Mouse (Mus musculus) heart, adult 8-10 months (tissue): ENCODE measurements around the gene Dlg1. TPM values are rescaled to one million over a fixed set of nuclear protein-coding genes. Genes with fewer than 3 reads are reported as not detected.

ENCODE experiments used
- DNase-seq: peaks from one replicate; pipeline ENCODE4 v3.0.0; 2022; ENCODE audit warnings: low spot score
- total RNA-seq, 4 experiments: library from RNA; stranded (reverse); gene quantifications; 2 replicates each; pipeline ENCODE4 v1.2.4; 2022

The Dlg1 gene
- total RNA-seq, 4 experiments from 2014 or later = 57.3 to 66.3 (median 58.5) TPM

GRCm38 (mm10) chr16:31844246-31844645 is 181.0 kb downstream of the Dlg1 start:
- no peak for DNase-seq

GRCm38 (mm10) chr16:31846763-31847162 is 183.5 kb downstream of the Dlg1 start:
- DNase-seq = no peak

- no peak for DNase-seq
Measured at GRCm38 (mm10) chr16:31863920-31864319, 200.7 kb downstream of the Dlg1 start.

DNA sequence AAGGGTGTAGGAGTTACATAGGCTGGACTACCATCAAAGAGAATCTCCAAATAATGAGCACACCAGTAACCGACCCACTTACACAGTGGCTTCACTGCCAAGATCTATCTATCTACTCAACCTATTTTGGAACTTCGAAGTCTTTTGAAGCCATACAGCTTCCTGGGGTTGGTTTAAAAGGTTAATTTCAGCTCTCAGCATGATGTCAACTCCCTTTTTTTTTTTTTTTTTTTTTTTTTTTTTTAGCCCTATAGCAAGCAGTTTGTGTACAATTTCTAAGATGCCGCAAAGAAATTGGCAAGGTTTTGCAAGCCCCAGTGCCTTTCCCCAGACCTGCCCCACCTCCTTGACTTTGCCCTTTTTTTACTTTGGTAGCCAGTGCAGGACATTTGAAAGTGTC is 202.0 kb downstream of the Dlg1 start:
- DNase-seq = no peak

DNA sequence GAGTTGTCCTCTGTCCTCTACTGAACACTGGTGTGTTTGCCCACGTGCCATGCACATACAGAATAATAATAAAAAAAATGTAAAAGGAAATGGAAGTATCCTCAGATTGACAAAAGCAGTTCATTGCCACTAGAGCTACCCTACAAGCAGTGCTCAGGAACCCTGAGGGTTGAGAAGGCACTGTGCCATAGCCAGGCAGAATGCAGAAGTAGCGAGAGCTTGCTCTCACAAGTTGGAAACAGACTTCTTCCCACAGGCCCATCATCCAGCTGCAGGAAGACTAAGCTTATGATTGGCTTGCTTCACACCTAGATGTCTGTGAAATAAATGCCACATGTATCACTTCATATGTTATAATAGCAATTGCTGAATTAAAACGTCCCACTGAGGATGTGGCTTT is 203.7 kb downstream of the Dlg1 start:
- no peak for DNase-seq

DNA sequence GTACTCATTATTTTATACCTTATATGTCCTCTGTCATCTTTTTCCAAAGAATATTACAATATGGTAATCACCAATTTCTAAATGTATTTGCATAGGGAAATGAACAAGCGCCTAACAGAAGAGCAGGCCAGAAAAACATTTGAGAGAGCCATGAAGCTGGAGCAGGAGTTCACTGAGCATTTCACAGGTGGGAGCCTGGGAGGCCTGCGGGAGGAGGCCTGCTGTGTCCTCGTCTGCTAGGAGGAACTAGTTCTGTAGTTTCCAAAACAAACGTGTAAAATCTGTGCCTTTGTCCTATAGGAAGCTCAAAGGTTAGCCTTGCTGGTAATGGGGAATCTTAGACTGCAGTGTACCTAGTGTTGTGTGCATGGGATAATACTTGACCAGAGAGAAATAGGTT is 204.5 kb downstream of the Dlg1 start:
- no peak for DNase-seq

- DNase-seq = no peak
Measured at GRCm38 (mm10) chr16:31873721-31874120, 210.5 kb downstream of the Dlg1 start.

GRCm38 (mm10) chr16:31875391-31875790 is 212.1 kb downstream of the Dlg1 start:
- no peak for DNase-seq

GRCm38 (mm10) chr16:31876386-31876785 is 213.1 kb downstream of the Dlg1 start:
- DNase-seq = no peak

DNA sequence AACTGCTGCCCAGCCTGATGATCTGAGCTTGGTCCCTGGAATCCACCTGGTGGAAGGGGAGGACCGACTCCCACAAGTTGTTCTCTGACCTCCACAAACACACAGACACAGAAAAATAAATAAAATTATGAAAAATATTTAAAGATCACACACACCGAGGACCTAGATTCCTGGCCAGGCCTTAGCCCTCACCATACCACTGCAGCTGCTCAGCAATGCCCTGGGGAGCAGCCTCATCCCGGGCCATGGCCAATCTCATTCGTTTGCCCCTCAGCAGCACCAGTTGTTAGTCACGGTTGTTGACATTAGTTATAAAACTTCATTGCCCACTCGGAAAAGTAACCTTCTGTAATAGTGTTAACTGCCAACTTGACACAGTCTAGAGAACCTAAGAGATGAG is 214.8 kb downstream of the Dlg1 start:
- DNase-seq = no peak

GRCm38 (mm10) chr16:31878573-31879257 is 215.5 kb downstream of the Dlg1 start, which contains the start of gene Meltf:
Gene Meltf (plus strand): TSS chr16:31878810.
- DNase-seq = peak; percentile 54

DNA sequence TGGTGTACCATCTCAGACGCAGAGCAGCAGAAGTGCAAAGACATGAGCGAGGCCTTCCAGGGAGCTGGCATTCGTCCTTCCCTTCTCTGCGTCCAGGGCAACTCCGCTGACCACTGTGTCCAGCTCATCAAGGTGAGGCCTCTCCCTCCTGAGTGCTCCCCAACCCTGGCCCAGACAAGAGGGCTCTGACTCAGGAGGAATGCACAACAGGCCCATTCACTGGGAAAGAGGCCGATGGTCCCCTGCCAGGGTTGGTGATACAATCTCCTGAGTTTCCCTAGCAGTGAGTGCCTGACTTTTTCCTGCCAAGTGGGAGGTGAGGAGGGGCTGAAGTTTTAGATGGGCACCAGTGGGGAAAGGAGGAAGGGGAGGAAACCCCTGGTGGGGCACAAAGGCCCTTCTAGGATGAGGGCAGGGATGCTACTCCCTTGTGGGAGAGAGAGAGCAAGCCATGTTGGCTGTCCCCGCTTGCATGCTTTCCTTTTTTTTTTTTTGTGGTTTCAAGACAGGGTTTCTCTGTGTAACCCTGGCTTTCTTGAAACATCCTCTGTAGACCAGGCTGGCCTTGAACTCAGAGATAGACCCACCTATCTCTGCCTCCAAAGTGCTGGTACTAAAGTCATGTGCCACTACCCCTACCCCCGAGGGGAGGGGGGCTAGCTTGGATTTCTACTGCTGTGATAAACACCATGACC is 217.1 kb downstream of the Dlg1 start:
- no peak for DNase-seq

- no peak for DNase-seq
Measured at GRCm38 (mm10) chr16:31882381-31882908, 219.2 kb downstream of the Dlg1 start.

GRCm38 (mm10) chr16:31883302-31883701 is 220.1 kb downstream of the Dlg1 start:
- no peak for DNase-seq

GRCm38 (mm10) chr16:31883902-31884301 is 220.7 kb downstream of the Dlg1 start:
- DNase-seq = no peak

DNA sequence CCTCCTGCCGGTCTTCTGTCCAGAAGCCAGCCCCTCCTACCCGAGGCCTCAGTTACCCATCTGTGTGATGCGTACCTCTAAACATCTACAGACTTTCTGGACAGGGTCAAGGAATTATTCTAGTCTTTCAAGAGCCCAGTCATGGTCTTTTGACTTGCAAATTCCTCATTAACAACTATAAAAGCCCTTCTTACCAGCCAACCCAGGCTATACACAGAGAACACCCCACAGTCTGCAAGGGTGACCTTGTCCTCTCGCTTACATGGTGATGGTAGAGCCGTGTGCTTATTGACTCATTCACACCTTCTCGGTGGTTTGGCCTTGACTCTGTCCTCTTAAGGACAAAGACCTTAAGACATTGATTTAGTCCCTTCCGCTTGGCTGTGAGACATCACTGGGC is 227.7 kb downstream of the Dlg1 start:
- no peak for DNase-seq

DNA sequence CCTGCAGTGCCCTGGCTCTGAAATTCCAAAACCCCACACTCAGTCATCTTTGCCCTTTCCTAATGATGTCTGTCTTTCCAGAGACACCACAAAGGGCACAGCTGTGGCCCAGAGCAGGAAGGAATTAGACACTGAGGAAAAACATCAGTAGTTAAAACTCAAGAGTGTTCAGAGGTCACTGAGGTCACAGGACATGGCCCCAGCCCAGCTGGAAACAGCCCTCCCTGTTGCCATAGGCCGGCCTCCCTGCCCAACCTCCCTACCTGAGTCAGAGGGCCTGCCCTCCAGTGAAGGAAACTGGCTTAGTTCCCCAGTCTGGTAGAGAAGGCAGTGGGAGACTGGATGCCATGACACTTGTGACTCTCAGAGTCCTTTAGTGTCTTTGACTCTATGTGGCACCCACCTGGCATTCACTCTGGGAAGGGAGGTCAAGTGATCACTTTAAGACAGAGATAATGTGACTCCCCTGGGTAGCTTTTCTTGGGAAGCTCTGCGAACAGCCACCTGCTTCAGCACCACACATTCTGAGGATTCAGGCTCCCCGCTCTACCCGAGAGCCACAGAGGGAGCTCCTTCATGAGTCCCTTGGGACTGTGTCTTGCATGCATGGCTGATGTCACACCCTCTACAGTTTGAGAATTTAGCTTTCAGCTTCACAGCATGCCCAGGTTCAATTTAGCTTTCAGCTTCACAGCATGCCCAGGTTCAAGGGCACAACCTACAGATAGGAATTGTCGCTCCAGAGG is 230.3 kb downstream of the Dlg1 start:
- DNase-seq = no peak

DNA sequence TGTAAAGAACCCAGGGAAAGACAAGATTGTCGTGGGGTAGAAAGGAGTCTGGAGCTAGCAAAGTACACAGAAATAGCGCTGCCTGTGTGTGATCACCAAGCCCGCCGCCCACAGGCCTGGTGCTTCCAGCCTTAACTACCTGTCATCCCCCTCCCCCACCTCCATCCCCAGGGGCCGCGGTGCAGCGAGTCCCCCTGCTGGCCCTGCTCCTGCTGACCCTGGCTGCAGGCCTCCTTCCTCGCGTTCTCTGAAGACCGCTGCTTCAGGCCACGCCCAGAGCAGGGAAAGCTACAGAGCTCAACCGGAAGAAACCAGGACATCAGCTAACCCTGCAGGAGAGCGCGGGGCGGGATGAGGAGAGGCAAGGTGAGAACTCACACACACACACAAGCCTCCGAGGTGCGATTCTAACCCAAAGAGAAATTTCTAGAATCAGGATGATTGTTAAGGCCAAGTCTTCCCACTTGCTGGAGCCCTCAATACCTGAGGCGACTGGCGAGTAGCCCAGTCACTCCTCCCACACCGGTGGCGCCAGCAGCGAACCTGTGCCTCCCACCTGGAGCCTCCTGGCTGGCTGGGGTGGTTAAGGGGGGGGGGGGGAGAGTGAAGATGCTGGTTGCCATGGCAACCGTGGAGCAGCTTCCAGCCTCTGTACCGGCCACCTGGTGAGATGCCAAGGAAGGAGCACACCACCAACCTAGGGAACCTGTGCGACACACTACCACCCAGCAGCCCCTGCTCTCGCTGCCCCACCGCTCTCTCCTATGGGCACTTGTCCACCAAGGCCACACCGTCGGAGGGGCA is 233.9 kb downstream of the Dlg1 start:
- no peak for DNase-seq

DNA sequence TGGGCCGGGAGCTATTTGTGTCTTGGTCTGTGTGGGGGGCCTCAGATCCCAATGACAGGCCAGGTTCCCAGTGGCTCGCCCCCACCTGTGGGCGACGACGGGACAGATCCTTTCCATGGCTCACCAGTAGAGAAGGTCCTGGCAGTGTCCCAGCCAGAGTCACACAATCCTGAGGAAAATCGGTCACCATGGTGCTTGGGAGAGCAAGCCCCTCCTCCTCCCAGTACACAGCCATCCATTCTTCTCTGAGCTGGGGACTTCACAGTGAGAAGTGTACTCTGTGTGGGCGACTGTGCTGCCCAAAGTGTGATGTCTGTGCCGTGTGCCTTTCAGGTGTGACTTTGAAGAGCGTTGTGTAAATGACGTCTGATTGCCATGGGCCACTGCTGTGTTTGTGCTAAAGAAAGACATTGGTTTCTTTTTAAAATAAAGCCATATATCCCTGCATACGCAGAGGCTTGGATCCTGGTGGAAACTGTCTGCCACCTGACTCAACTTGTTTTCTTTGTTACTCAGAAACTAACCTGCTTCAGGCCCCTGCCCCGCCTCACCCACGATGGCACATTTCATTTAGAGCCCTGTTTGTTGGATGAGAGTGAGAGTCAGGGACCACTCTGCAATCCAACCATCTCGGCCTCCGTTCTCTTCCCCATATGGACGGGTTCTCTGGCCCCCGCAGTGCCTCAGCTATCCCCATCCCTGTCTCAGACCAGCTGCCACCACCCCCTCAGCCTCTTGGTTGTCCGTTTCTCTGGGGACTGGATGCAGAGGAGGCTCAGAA is 235.5 kb downstream of the Dlg1 start:
- DNase-seq = no peak

- no peak for DNase-seq
Measured at GRCm38 (mm10) chr16:31901886-31902285, 238.6 kb downstream of the Dlg1 start.

DNA sequence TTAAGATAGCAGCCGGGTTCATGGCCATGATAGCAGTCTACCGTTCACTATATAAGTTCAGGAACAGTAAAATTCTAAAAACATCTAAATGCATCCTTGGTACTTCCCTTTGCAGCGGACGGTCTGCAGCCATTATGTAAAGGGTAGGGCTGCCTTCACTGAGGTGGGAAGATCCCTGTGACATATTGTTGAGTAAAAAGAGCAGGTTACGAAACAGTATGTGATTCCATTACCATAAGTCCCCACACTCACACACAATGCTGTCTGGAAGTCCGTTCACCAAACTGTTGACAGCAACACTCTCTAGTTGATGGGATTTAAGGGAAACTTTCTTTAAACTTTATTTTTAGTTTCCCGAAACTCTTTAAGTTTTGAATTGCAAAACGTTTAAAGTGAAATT is 240.0 kb downstream of the Dlg1 start:
- no peak for DNase-seq
